Mouse (Mus musculus): ENCODE measurements around the gene Lin54.
A peak's percentile ranks its signal among the peaks of the same experiment; 100 is the strongest.

The Lin54 gene

DNA sequence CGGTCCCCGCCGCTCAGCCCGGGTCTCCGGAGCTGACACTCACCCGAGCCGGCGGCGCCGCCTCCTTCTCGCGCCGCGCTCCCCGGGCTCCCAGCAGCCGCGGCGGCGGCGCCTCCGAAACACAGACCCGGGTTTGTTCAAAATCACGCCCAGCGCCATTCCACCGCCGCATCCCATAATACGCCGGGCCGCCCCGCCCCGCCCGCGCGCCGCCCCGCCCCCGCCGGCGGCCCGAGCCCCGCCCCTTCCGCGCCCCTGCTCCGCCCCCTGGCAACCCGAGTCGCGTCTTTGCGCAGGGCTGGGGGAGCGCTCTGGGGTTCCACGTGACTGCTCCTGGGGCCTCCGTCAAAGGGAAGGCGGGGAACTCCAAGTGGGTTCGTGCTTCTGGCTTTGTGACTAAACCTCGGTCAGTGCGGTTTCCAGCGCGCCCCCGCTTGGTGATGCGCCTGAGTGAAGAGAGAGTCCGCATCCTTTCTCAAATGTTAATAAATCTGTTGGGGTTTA lies at the start of gene Lin54:
Lin54 (minus strand) TSS at position 182 of the 504 bp plus-strand sequence.
- peak; percentile 88 to 92 for DNase-seq (ENCODE audit: low spot score in 2 of 2)

GRCm38 (mm10) chr5:100550151-100550550 lies 49.7 kb upstream of the Lin54 start:
- DNase-seq (ENCODE audit: low spot score in 2 of 2): no peak

DNA sequence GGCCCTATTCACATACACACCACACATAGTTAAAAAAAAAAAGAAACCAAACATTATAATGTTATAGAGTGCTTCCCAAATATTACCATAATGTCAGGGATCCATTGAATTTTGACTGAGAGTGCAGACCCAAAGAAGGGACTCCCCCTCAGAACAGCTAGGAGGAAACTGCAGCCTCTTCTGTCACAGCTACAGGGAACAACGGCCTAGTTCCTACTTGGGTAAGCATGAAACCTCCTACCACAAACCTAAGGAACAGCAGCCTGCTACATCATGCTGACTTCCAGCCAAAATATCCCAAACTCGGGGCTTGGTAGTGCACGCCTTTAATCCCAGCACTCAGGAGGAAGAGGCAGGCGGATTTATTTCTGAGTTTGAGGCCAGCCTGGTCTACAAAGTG lies 48.9 kb upstream of the Lin54 start:
- DNase-seq (ENCODE audit: low spot score in 2 of 2): no peak

- no peak for DNase-seq (ENCODE audit: low spot score in 2 of 2)
Measured at GRCm38 (mm10) chr5:100548236-100548635, 47.8 kb upstream of the Lin54 start.

- DNase-seq (ENCODE audit: low spot score in 2 of 2): no peak
Measured at GRCm38 (mm10) chr5:100546294-100547080, 46.0 kb upstream of the Lin54 start.

GRCm38 (mm10) chr5:100536638-100537037 lies 36.2 kb upstream of the Lin54 start:
- peak; percentile 14 to 22 for DNase-seq (ENCODE audit: low spot score in 2 of 2)

DNA sequence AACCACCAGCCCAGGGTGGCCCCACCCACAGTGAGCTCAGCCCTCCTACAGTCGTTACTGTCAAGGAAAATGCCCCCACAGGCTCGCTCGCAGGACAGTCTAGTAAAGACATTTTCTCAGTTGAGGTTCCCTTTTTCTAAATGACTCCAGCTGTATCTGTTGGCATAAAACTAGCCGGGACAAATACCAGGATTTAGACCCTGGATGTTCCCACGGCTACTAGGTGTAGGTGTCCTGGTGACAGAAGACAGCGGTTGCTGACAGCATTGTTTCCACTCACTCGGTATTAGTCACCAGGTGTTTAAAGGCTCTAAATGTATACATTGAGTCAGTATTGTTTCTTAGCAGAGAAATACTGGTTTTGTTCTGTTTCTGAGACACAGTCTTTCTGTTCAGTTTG lies 35.4 kb upstream of the Lin54 start:
- DNase-seq (ENCODE audit: low spot score in 2 of 2): peak in 1 of 2 experiments; percentile 17

DNA sequence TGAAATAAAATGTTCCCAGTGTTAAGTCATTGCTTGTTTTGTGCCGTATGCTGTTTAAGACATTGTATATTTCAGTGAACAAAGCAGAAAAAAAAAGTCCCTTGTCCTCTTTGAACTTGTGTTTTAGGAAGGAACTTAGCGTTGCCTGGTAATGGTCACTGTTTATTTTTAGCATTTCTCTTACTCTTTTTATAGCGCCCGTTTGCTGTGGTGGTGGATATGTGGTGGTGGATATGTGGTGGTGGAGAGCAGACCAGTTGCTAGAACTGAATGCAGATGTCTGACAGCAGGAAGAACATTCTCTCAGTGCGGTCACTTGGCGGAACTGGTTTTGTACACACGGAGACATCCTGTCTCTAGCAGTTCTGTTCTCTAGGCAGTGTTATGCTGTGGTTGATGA lies 25.7 kb upstream of the Lin54 start:
- peak; percentile 10 to 16 for DNase-seq (ENCODE audit: low spot score in 2 of 2)

- DNase-seq (ENCODE audit: low spot score in 2 of 2): no peak
Measured at GRCm38 (mm10) chr5:100525620-100526019, 25.2 kb upstream of the Lin54 start.

DNA sequence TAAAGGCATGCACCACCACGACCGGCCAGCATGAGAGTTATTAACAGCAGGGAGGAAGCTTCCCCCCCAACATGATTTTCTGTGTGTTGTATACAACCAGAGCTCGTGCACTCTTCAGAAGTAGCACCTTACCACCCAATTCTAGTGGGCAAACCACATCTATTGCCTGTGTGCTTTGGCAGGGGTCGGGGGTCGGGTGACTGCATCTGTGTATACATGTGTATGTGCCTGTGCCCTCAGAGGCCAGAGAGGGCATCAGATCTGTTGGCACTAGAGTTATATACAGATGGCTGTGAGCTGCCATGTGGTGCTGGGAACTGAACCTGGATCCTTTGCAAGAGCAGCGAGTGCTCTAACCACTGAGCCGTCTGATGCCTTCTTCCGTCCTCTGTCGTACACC lies 24.5 kb upstream of the Lin54 start:
- no peak for DNase-seq (ENCODE audit: low spot score in 2 of 2)

DNA sequence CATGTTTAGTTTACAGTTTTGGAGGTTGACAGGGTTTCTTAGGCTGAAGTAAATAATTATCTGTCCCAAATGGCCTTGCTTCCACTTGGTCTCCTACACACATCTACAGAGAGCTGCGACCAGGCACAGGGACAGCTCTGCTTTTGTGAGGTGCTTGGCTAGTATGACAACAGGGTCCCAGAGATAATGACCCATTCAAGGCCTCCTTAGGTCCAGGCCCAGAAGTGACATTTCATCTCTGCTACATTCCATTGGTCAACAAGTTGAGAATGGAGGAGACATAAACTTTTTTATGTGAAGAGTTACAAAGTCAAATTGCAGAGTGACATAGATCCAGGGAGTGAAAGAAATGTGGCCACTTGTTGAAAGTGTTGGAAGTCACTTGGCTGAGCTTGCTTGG lies 22.9 kb upstream of the Lin54 start:
- DNase-seq (ENCODE audit: low spot score in 2 of 2): no peak

DNA sequence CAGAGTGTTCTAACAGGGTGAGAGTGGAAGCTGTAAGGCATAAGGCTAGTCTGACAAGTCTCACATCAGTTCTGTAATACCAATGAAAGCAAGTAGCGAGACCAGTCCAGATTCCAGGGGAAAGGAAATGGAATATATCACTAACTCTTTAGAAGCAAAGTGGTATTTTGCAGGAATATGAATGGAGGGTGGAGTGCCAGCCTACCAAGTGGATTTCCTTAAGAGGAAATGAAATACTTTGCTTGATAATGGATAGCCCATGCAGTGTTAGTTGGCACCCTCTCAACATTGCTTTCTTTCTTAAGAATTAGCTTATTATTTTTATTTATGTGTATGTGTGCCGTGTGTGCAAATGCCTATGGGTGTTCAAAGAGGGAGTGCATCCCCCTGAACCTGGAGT lies 19.8 kb upstream of the Lin54 start:
- DNase-seq (ENCODE audit: low spot score in 2 of 2): no peak

DNA sequence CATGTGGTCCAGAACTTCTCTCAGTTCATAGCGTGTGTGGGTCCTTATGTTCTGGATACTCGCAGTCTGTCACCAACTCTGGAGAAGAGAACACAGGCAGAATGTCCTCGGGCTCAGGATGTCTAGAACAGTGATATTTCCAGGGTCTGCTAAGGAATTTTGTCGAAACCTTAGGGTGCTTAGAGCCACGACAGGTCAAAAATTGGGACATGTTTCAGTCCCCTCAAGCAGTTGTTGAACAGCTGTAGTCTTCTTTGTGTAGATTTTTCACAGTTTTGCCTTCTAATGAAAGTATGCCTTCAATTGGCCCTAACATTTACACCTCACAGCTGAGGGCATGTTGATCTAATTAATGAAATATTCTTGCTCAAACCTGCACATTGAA lies 18.6 kb upstream of the Lin54 start:
- DNase-seq (ENCODE audit: low spot score in 2 of 2): no peak

- DNase-seq (ENCODE audit: low spot score in 2 of 2): peak; percentile 95 to 97
Measured at GRCm38 (mm10) chr5:100518049-100519026, 17.9 kb upstream of the Lin54 start, which contains the start of gene Cops4. Gene Cops4 (plus strand): TSS chr5:100518309.

DNA sequence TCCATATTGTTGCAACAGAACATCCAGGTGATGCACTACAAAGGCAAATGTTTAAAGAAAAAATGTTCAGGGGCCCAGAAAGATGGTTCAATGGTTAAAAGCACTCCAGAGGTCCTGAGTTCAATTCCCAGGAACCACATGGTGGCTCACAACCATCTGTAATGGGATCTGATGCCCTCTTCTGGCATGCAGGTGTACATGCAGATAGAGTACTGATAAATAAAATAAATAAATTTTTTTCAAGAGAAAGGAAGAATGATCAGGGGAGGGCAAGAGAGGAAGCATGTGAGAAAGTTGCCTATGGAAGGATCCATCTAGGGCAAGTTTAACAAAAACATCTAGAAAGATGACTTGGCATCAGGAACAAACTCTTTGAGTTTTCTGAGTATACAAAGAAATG lies 12.1 kb upstream of the Lin54 start:
- DNase-seq (ENCODE audit: low spot score in 2 of 2): no peak

DNA sequence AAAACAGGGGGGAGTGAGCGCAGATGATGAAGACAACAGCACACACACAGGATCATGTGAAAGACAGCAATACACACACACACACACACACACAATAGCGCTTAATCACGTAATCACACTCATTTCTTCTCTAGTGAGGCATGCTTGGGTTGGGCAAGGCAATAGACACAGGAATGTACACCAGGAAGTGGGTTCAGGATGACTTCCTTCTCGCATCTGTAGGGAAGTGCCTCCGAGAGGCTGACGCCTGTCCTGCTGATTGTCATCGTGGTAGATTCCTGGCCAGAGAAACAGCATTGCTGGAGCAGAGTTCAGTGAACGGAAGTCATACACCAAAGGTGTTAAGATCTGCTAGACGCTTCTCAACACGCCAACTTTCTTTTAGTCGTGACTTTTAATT lies 8.8 kb upstream of the Lin54 start:
- DNase-seq (ENCODE audit: low spot score in 2 of 2): no peak

- no peak for DNase-seq (ENCODE audit: low spot score in 2 of 2)
Measured at GRCm38 (mm10) chr5:100501267-100501666, 828 bp upstream of the Lin54 start.

- peak; percentile 55 to 59 for DNase-seq (ENCODE audit: low spot score in 2 of 2)
Measured at GRCm38 (mm10) chr5:100499831-100500304, 571 bp downstream of the Lin54 start.

- DNase-seq (ENCODE audit: low spot score in 2 of 2): no peak
Measured at GRCm38 (mm10) chr5:100499243-100499642, 1.2 kb downstream of the Lin54 start.

DNA sequence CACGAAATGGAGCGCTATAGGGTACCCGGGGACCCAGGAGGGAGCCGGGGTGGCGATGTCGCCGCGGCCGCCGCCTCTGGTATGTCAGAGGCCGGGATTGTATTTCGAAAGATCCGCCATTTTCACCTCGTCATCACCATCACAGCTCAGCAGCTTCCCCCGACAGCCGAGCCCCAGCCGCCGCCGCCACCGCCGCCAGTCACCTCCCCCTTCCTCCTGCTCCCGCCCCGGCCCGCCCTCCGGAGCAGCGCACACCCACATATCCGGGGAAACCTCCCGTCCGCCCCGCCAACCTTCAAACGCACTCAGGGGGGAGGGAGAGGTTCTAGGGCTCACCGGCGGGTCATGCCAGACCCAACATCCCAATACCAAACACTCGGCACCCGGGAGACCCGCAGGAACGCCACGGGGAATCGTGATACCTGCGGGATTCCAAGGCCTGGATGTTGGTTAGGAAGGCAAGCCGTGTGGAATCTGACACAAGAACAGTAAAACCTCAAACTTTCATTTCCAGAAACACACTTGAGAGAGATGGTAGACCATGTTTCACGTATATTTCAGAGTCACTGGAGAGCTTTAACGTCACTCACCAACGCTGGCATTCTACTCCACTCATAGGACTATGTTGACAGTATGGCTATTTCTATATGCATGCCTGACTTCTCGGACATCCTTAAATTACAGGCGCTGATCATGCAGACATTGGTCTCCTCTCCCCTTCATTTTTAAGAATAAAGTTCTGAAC lies 1.8 kb downstream of the Lin54 start:
- peak; percentile 60 to 67 for DNase-seq (ENCODE audit: low spot score in 2 of 2)

DNA sequence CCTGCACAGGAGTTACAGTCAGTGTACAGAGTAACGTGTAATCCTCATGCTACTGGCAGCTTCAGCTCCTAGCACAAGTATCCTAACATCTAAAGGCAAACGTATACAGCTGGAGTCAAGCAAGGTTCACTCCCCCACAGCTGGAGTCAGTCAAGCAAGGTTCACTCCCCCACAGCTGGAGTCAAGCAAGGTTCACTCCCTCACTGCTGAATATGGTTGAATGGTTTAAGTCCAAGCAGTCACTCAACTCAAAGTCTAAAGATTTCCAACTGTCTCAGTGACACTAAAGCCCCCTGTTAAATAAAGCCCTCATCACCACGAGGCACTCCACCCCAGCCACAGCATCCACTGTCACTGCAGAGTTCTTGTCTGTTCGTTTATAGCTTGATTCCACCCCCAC lies 8.7 kb downstream of the Lin54 start:
- no peak for DNase-seq (ENCODE audit: low spot score in 2 of 2)

DNA sequence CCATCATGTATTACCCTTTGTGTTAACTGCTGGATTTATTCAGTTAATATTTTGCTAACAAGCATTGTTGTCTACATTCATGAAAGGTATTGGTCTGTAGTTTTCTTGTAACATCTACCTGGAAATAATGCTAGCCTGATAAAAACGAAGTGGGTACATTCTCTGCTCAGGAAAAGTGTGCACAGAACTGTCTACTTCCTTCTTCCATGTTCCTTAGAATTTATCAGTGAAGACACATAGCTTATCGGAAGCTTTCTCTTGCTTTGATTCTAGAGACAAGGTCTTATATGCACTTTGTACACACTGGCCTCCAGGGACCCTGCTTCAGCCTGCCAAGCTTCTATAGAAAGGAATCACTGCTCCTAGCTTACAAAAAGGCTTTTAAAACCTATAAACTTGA lies 11.1 kb downstream of the Lin54 start:
- no peak for DNase-seq (ENCODE audit: low spot score in 2 of 2)
